Mouse (Mus musculus): ENCODE measurements at regions not wholly inside any gene's neighbourhood (a gene's known extent, or its start where the extent isn't known, plus 50 kb on each side); places are given as distances from the start of the nearest gene placed in this dataset.

- TF ChIP-seq CTCF (IDR thresholded peaks at IDR 0.05; ENCODE audit: extremely low read depth, insufficient read depth, low read length) (no peak), POLR2A (IDR thresholded peaks at IDR 0.05; ENCODE audit: extremely low read depth, insufficient read depth, low read length) (no peak)
Measured at GRCm38 (mm10) chr3:134390472-134391336, 154.4 kb downstream of the Cxxc4 start.
